29 mouse cellular contexts compared by ENCODE assay signal in genomic region chr15:88617125-88617524, GRCm38 (mm10). TPM values are rescaled to one million over a fixed set of nuclear protein-coding genes. Genes with fewer than 3 reads are reported as not detected.
DNase-seq lines count a peak whose midpoint lies in the region; ATAC-seq lines count a peak whose summit lies in the region.
"Had no signal": no experiment of that assay in that cellular context is flagged by ENCODE, and none has a peak within 500 bp of the region (broad histone marks: within the 10 kb centered on the region; RNA-seq: fewer than 3 reads in every experiment).

No protein-coding gene starts in this region.

- H3K4me3 ChIP-seq in forebrain, embryonic 14.5 days (ENCODE audit: low read depth, low read length), result no peak overlapping the region
- H3K4me3 ChIP-seq in forebrain, embryonic 11.5 days (ENCODE audit: low read depth, low read length), result no peak overlapping the region
- H3K4me3 ChIP-seq in hindbrain, embryonic 13.5 days, result no peak overlapping the region
- no peak overlapping the region for H3K4me3 ChIP-seq in hindbrain, embryonic 14.5 days (replicated peaks; ENCODE audit: low read length)
- H3K4me3 ChIP-seq in midbrain, embryonic 16.5 days (ENCODE audit: low read depth, low read length), result no peak overlapping the region
- no peak overlapping the region for H3K4me3 ChIP-seq in midbrain, embryonic 10.5 days
- H3K4me3 ChIP-seq: embryonic facial prominence, embryonic 10.5 days; embryonic facial prominence, embryonic 13.5 days; erythroblast, embryonic 14.5 days; heart, embryonic 12.5 days; heart, embryonic 15.5 days; hindbrain, embryonic 10.5 days had no signal

- WGBS in forebrain, embryonic 14.5 days, result 59% methylated on average over 16 of the region's 16 CpGs
- 83% methylated on average over 16 of the region's 16 CpGs for WGBS in forebrain, embryonic 11.5 days
- WGBS in hindbrain, embryonic 13.5 days, result 82% methylated on average over 16 of the region's 16 CpGs
- 81% methylated on average over 16 of the region's 16 CpGs for WGBS in hindbrain, embryonic 14.5 days
- 73% methylated on average over 16 of the region's 16 CpGs for WGBS in midbrain, embryonic 16.5 days
- 91% methylated on average over 16 of the region's 16 CpGs for WGBS in midbrain, embryonic 10.5 days

- H3K9me3 ChIP-seq in forebrain, embryonic 14.5 days (replicated peaks; ENCODE audit: control insufficient read depth, low read length), result no peaks in the 10 kb centered on the region
- no peaks in the 10 kb centered on the region for H3K9me3 ChIP-seq in forebrain, embryonic 11.5 days (ENCODE audit: control insufficient read depth, low read length)
- no peaks in the 10 kb centered on the region for H3K9me3 ChIP-seq in hindbrain, embryonic 13.5 days
- H3K9me3 ChIP-seq in hindbrain, embryonic 14.5 days (ENCODE audit: control insufficient read depth, low read length), result no peaks in the 10 kb centered on the region
- no peaks in the 10 kb centered on the region for H3K9me3 ChIP-seq in midbrain, embryonic 16.5 days (replicated peaks; ENCODE audit: control insufficient read depth, low read length, poor library complexity, severe bottlenecking)
- H3K9me3 ChIP-seq in midbrain, embryonic 10.5 days (replicated peaks), result no peaks in the 10 kb centered on the region
- H3K9me3 ChIP-seq: embryonic facial prominence, embryonic 10.5 days; embryonic facial prominence, embryonic 13.5 days; heart, embryonic 12.5 days; heart, embryonic 15.5 days; hindbrain, embryonic 10.5 days had no signal

- no peak overlapping the region for H3K27ac ChIP-seq in forebrain, embryonic 14.5 days (ENCODE audit: low read depth, low read length)
- H3K27ac ChIP-seq in forebrain, embryonic 11.5 days (ENCODE audit: low read depth, low read length), result no peak overlapping the region
- 0 out of 2 replicates have a peak overlapping the region, but pooled peaks have one; percentile 0 for H3K27ac ChIP-seq in hindbrain, embryonic 13.5 days
- H3K27ac ChIP-seq in hindbrain, embryonic 14.5 days, result no peak overlapping the region
- no peak overlapping the region for H3K27ac ChIP-seq in midbrain, embryonic 16.5 days (ENCODE audit: low read length)
- H3K27ac ChIP-seq in midbrain, embryonic 10.5 days (replicated peaks), result no peak overlapping the region
- H3K27ac ChIP-seq: embryonic facial prominence, embryonic 10.5 days; embryonic facial prominence, embryonic 13.5 days; heart, embryonic 15.5 days; hindbrain, embryonic 10.5 days; hindbrain, postnatal 0 days had no signal

- no peak overlapping the region for H3K9ac ChIP-seq in forebrain, embryonic 14.5 days (ENCODE audit: low read length)
- no peak overlapping the region for H3K9ac ChIP-seq in forebrain, embryonic 11.5 days (ENCODE audit: low read length)
- H3K9ac ChIP-seq in hindbrain, embryonic 13.5 days, result no peak overlapping the region
- H3K9ac ChIP-seq in hindbrain, embryonic 14.5 days, result no peak overlapping the region
- no peak overlapping the region for H3K9ac ChIP-seq in midbrain, embryonic 16.5 days (ENCODE audit: low read depth, low read length)
- H3K9ac ChIP-seq: embryonic facial prominence, embryonic 13.5 days; heart, embryonic 12.5 days; heart, embryonic 15.5 days had no signal

- H3K36me3 ChIP-seq in forebrain, embryonic 14.5 days (ENCODE audit: control insufficient read depth, insufficient read depth, low read length), result no peaks in the 10 kb centered on the region
- no peaks in the 10 kb centered on the region for H3K36me3 ChIP-seq in forebrain, embryonic 11.5 days (ENCODE audit: control insufficient read depth, insufficient read depth, low read length)
- no peaks in the 10 kb centered on the region for H3K36me3 ChIP-seq in hindbrain, embryonic 13.5 days
- H3K36me3 ChIP-seq in hindbrain, embryonic 14.5 days (replicated peaks; ENCODE audit: control insufficient read depth, insufficient read depth), result no peaks in the 10 kb centered on the region
- H3K36me3 ChIP-seq in midbrain, embryonic 16.5 days (ENCODE audit: control insufficient read depth, insufficient read depth, low read length), result no peaks in the 10 kb centered on the region
- no peaks in the 10 kb centered on the region for H3K36me3 ChIP-seq in midbrain, embryonic 10.5 days
- H3K36me3 ChIP-seq: embryonic facial prominence, embryonic 10.5 days; embryonic facial prominence, embryonic 13.5 days; heart, embryonic 12.5 days; heart, embryonic 15.5 days; hindbrain, embryonic 10.5 days had no signal

- peak; percentile 12 for DNase-seq in cerebellum, adult 11-12 months
- no peak for DNase-seq in cerebellum, adult 8-10 months
- peak; percentile 31 for DNase-seq in forebrain, embryonic 14.5 days (ENCODE audit: low spot score)
- DNase-seq in forebrain, embryonic 11.5 days (ENCODE audit: low spot score), result no peak
- no peak for DNase-seq in hindbrain, embryonic 14.5 days (ENCODE audit: low spot score)
- DNase-seq in midbrain, embryonic 10.5 days (ENCODE audit: low spot score), result no peak
- DNase-seq: adrenal gland, adult 2 months; adrenal gland, postnatal 14 days; cerebellum, adult 9-11 months; embryo, embryonic 11 days; gastrocnemius, postnatal 25 days; heart, adult 18-20 months; heart, postnatal 10 days; heart, postnatal 36 days; kidney, adult 18-20 months; kidney, adult 9 months had no signal

- no peak for ATAC-seq in forebrain, embryonic 14.5 days
- ATAC-seq in forebrain, embryonic 11.5 days (replicated peaks; ENCODE audit: low FRiP score), result no peak
- no peak for ATAC-seq in hindbrain, embryonic 13.5 days (ENCODE audit: low FRiP score)
- no peak for ATAC-seq in hindbrain, embryonic 14.5 days (ENCODE audit: low FRiP score)
- ATAC-seq in midbrain, embryonic 16.5 days, result no peak
- ATAC-seq: hindbrain, postnatal 0 days; inflammation-experienced regulatory T-cells, adult 6 months; intestine, embryonic 16.5 days; Patski had no signal

- 0 out of 2 replicates have a peak, but pooled peaks cover 3% of the 10 kb centered on the region for H3K4me1 ChIP-seq in forebrain, embryonic 14.5 days (ENCODE audit: control insufficient read depth, insufficient read depth, low read length)
- no peaks in the 10 kb centered on the region for H3K4me1 ChIP-seq in forebrain, embryonic 11.5 days (replicated peaks; ENCODE audit: control insufficient read depth, insufficient read depth, low read length)
- peaks cover 24% of the 10 kb centered on the region for H3K4me1 ChIP-seq in hindbrain, embryonic 13.5 days (replicated peaks)
- H3K4me1 ChIP-seq in hindbrain, embryonic 14.5 days (replicated peaks; ENCODE audit: control insufficient read depth, insufficient read depth, low read length), result 0 out of 2 replicates have a peak, but pooled peaks cover 3% of the 10 kb centered on the region
- no peaks in the 10 kb centered on the region; the same call in 1 of the 2 replicates for H3K4me1 ChIP-seq in midbrain, embryonic 16.5 days (ENCODE audit: control insufficient read depth, insufficient read depth, low read length)
- H3K4me1 ChIP-seq in midbrain, embryonic 10.5 days, result peaks cover 9% of the 10 kb centered on the region
- H3K4me1 ChIP-seq: heart, embryonic 12.5 days; heart, embryonic 15.5 days had no signal

- no peak overlapping the region for H3K4me2 ChIP-seq in forebrain, embryonic 14.5 days (ENCODE audit: low read length)
- H3K4me2 ChIP-seq in forebrain, embryonic 11.5 days (ENCODE audit: low read depth, low read length, severe bottlenecking), result no peak overlapping the region
- H3K4me2 ChIP-seq in hindbrain, embryonic 13.5 days, result no peak overlapping the region
- H3K4me2 ChIP-seq in hindbrain, embryonic 14.5 days (replicated peaks), result no peak overlapping the region
- H3K4me2 ChIP-seq in midbrain, embryonic 16.5 days (ENCODE audit: low read length), result peak overlapping the region; percentile 12; the same call in 1 of the 2 replicates
- H3K4me2 ChIP-seq: embryonic facial prominence, embryonic 13.5 days; heart, embryonic 12.5 days; heart, embryonic 15.5 days had no signal

- H3K27me3 ChIP-seq in forebrain, embryonic 14.5 days (replicated peaks; ENCODE audit: control insufficient read depth, insufficient read depth, low read length), result no peaks in the 10 kb centered on the region
- no peaks in the 10 kb centered on the region for H3K27me3 ChIP-seq in forebrain, embryonic 11.5 days (ENCODE audit: control insufficient read depth, insufficient read depth, low read length)
- H3K27me3 ChIP-seq in hindbrain, embryonic 13.5 days, result no peaks in the 10 kb centered on the region
- H3K27me3 ChIP-seq in hindbrain, embryonic 14.5 days (ENCODE audit: control insufficient read depth, insufficient read depth, low read length), result no peaks in the 10 kb centered on the region
- no peaks in the 10 kb centered on the region for H3K27me3 ChIP-seq in midbrain, embryonic 16.5 days (ENCODE audit: control insufficient read depth, insufficient read depth, low read depth, low read length)
- no peaks in the 10 kb centered on the region for H3K27me3 ChIP-seq in midbrain, embryonic 10.5 days (ENCODE audit: low read depth, poor library complexity, severe bottlenecking)
- H3K27me3 ChIP-seq: embryonic facial prominence, embryonic 13.5 days; heart, embryonic 12.5 days; heart, embryonic 15.5 days had no signal

RNA-seq across cellular contexts. Expression of gene Zdhhc25, which starts 17.0 kb away (rescaled TPM):
- polyA plus RNA-seq in forebrain, embryonic 14.5 days (2014; fragmentation: Nextera tagmentation; extraction: Ambion mirVana), result not detected in 2 replicates
- not detected in 2 replicates for polyA plus RNA-seq in forebrain, embryonic 11.5 days (2014; fragmentation: Nextera tagmentation; extraction: Ambion mirVana)
- polyA plus RNA-seq in hindbrain, embryonic 13.5 days (2015; fragmentation: Nextera tagmentation; extraction: Ambion mirVana), result not detected in 2 replicates
- polyA plus RNA-seq in hindbrain, embryonic 14.5 days (2014; fragmentation: Nextera tagmentation; extraction: Ambion mirVana), result not detected in 2 replicates
- polyA plus RNA-seq in midbrain, embryonic 16.5 days (2015; fragmentation: Nextera tagmentation; extraction: Ambion mirVana), result not detected in 2 replicates
- polyA plus RNA-seq in midbrain, embryonic 10.5 days (2016; fragmentation: Nextera tagmentation; extraction: Ambion mirVana), result not detected in 2 replicates
- polyA plus RNA-seq: adrenal gland, adult 2 months; cortical plate, adult 2 months; embryonic facial prominence, embryonic 10.5 days; embryonic facial prominence, embryonic 13.5 days; erythroblast, embryonic 14.5 days; heart, embryonic 12.5 days; heart, embryonic 15.5 days; hindbrain, embryonic 10.5 days; hindbrain, postnatal 0 days; inflammation-experienced regulatory T-cells, adult 6 months; intestine, embryonic 16.5 days; Patski had no signal

Comparison
In these comparisons a context has a peak if more than half of its experiments do, and no peak if none do; other contexts are left out.
1. DNase-seq: peak in cerebellum, adult 11-12 months (single experiment) and forebrain, embryonic 14.5 days (single experiment); none in cerebellum, adult 8-10 months (single experiment), forebrain, embryonic 11.5 days (single experiment), hindbrain, embryonic 14.5 days (single experiment) and midbrain, embryonic 10.5 days (single experiment).